Mouse (Mus musculus) midbrain, postnatal 0 days (tissue): Measurements from ENCODE around the gene Smug1. TPM values are rescaled to one million over a fixed set of nuclear protein-coding genes. Genes with fewer than 3 reads are reported as not detected.
A peak's percentile ranks its signal among the peaks of the same experiment; 100 is the strongest.

ENCODE experiments used
- ATAC-seq: fragments of 200-750 bp; cut with Nextera tagmentation; 2 replicates; pipeline ENCODE4 v1.8.0; 2017; ENCODE audit warnings: moderate number of reproducible peaks, mild to moderate bottlenecking, moderate TSS enrichment, moderate library complexity; ENCODE audit not compliant: low FRiP score
- DNase-seq: peaks from one replicate; pipeline ENCODE4 v3.0.0-alpha.2; 2015; ENCODE audit warnings: low spot score
- H3K27ac ChIP-seq: fragments of 300-500 bp; sonication (generic); 2 replicates; pipeline ENCODE4 v1.5.1; 2014; ENCODE audit warnings: low read depth, mild to moderate bottlenecking, low read length, mixed read lengths
- H3K27me3 ChIP-seq: fragments of 300-500 bp; sonication (generic); 2 replicates; pipeline ENCODE4 v1.6.1; 2014; ENCODE audit warnings: low read length, control low read depth, mixed read lengths; ENCODE audit not compliant: insufficient read depth
- H3K36me3 ChIP-seq: fragments of 300-500 bp; sonication (generic); 2 replicates; pipeline ENCODE4 v1.6.1; 2014; ENCODE audit warnings: low read length, control low read depth, mixed read lengths; ENCODE audit not compliant: insufficient read depth
- H3K4me1 ChIP-seq: fragments of 300-500 bp; sonication (generic); 2 replicates; pipeline ENCODE4 v1.6.1; 2014; ENCODE audit warnings: mild to moderate bottlenecking, control low read depth, antibody characterized with exemption, low read length, mixed read lengths; ENCODE audit not compliant: insufficient read depth
- H3K4me2 ChIP-seq: fragments of 300-500 bp; sonication (generic); 2 replicates; pipeline ENCODE4 v1.6.1; 2014; ENCODE audit warnings: low read depth, mild to moderate bottlenecking, low read length, mixed read lengths; ENCODE audit not compliant: poor library complexity, severe bottlenecking
- H3K4me3 ChIP-seq: fragments of 300-500 bp; sonication (generic); 2 replicates; pipeline ENCODE4 v1.5.1; 2014; ENCODE audit warnings: low read depth, mild to moderate bottlenecking, low read length, moderate library complexity
- H3K9ac ChIP-seq: fragments of 300-500 bp; sonication (generic); replicated peaks from 2 replicates; pipeline ENCODE4 v1.6.1; 2014; ENCODE audit warnings: mild to moderate bottlenecking, low read length, moderate library complexity, mixed read lengths; ENCODE audit not compliant: poor library complexity, severe bottlenecking
- H3K9me3 ChIP-seq: fragments of 300-500 bp; sonication (generic); 2 replicates; pipeline ENCODE4 v1.6.1; 2016; ENCODE audit warnings: low read length, control low read depth
- CTCF ChIP-seq: IDR thresholded peaks from 2 replicates; pipeline ENCODE4 v1.5.1; 2016; ENCODE audit warnings: antibody characterized with exemption, mild to moderate bottlenecking
- WGBS: fragments of 180-500 bp; shearing (Covaris S2); extraction: QIAGEN DNeasy Blood & Tissue Kit; methylation state at CpG from one replicate; pipeline ENCODE4 v1.1.7; 2014; 5-methylcytosine and 5-hydroxymethylcytosine counted together
- polyA plus RNA-seq: library from polyadenylated mRNA; unstranded; fragments of >200 nt; fragmentation: Nextera tagmentation; extraction: Ambion mirVana; gene quantifications from 2 replicates; pipeline ENCODE4 v1.2.1, GENCODE M21; 2015
- total RNA-seq: library from RNA; depleted of rRNA; stranded (reverse); fragments of >200 nt; gene quantifications from 2 replicates; pipeline ENCODE4 v1.2.3, GENCODE M21; 2014

The Smug1 gene
- total and polyA plus RNA-seq, 2 experiments from 2014 or later: 14.1 to 33.2 TPM

GRCm38 (mm10) chr15:103187803-103188202 is 20.9 kb upstream of the Smug1 start:
- Histone ChIP-seq H3K27ac (no peak overlapping the region), H3K4me3 (no peak overlapping the region), H3K9ac (no peak overlapping the region; the same call in 1 of the 2 replicates), H3K4me1 (peaks cover 8% of the 10 kb centered on the region; the same call in 1 of the 2 replicates), H3K27me3 (no peaks in the 10 kb centered on the region; the same call in 1 of the 2 replicates), H3K36me3 (0 out of 2 replicates have a peak, but pooled peaks cover 2% of the 10 kb centered on the region), H3K4me2 (no peak overlapping the region), H3K9me3 (no peaks in the 10 kb centered on the region)
- ATAC-seq (no peak), DNase-seq (no peak)
- 79% methylated on average over 6 of the region's 6 CpGs for WGBS
- TF ChIP-seq CTCF: no peak

GRCm38 (mm10) chr15:103185462-103186198 is 18.7 kb upstream of the Smug1 start:
- Histone ChIP-seq H3K9ac (no peak overlapping the region), H3K9me3 (no peaks in the 10 kb centered on the region), H3K27ac (no peak overlapping the region), H3K27me3 (peaks cover 4% of the 10 kb centered on the region; the same call in 1 of the 2 replicates), H3K4me2 (no peak overlapping the region), H3K36me3 (0 out of 2 replicates have a peak, but pooled peaks cover 2% of the 10 kb centered on the region), H3K4me1 (peaks cover 8% of the 10 kb centered on the region; the same call in 1 of the 2 replicates), H3K4me3 (no peak overlapping the region)
- TF ChIP-seq CTCF: peak; percentile 80
- peak; percentile 82 for DNase-seq
- no peak for ATAC-seq
- 48% methylated on average over 19 of the region's 19 CpGs for WGBS

DNA sequence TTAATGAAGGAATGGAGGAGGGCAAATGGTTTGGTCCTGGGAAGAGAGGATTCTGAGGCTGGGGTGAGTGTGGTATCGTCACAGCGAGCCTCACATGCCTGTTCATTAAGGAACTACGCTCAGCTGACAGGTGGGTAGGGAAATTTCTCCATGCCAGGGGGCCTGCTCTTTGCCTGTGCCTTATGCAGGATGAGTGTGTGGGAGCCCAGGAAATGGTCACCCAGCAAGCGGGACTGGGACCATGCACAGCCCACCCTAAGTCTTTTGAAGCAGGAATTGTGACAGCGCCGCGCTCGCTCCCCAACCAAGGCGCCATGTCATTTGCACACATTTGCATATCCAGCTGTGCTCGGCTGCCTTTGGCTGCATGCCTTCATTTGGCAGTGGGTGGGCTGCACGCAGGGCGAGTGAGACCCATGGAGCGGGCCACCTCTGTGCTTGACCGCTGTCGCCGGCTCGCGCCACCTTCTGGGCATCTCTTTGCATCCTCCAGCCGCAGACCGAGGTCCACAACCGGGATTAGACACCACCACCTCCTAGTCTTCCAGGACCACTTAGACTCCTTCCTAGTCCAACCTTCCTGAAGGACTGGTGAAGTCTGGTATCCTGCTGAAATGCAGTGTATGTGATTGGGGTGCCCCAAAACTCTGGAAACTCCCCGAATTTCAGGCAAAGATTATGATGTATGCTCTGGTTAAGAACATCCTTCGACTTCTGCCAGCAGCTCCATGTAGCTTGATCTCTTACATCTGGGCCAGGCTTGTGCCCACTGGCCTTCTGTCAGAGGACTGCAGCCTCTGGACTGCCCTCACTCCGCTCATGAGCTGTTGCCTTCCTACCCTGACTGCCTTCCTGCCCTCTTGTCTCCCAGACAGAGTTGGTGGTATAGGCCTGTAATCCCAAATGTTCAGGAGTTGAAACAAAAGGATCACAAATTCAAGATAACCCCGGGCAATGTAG is 17.0 kb upstream of the Smug1 start:
- peaks cover 8% of the 10 kb centered on the region; the same call in 1 of the 2 replicates for H3K4me1 ChIP-seq
- peaks cover 18% of the 10 kb centered on the region for H3K27me3 ChIP-seq
- ATAC-seq (no peak; the same call in 1 of the 2 replicates), DNase-seq (no peak)
- H3K4me3 ChIP-seq: peak overlapping the region; percentile 27
- H3K9ac ChIP-seq: peak overlapping the region; percentile 19; the same call in 1 of the 2 replicates
- H3K27ac ChIP-seq: no peak overlapping the region
- H3K4me2 ChIP-seq: peak overlapping the region; percentile 56
- WGBS: 13% methylated on average over 25 of the region's 25 CpGs
- H3K36me3 ChIP-seq: no peaks in the 10 kb centered on the region
- no peaks in the 10 kb centered on the region for H3K9me3 ChIP-seq
- TF ChIP-seq CTCF: peak; percentile 45

DNA sequence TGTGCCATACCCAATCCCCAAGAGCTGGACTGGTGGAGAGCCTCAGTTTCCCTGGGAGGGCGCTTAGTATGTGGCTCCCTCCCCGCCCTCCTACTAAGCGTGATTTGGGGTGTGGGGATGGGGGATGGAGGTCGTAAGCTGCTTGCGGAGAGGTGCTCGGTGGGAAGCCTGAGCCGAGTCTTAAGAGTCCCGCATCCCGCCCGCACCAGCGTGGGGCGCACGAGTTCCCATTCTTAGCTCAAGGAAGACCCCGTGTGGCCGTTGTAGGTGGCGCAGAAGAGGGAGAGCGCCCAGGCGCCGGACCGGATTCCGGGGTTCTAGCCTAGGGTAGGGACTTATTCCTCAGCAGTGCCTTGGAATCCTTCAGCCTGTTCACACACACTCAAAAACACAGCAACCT is 16.2 kb upstream of the Smug1 start:
- Histone ChIP-seq H3K27ac (no peak overlapping the region), H3K4me1 (peaks cover 8% of the 10 kb centered on the region; the same call in 1 of the 2 replicates), H3K36me3 (no peaks in the 10 kb centered on the region), H3K9ac (0 out of 2 replicates have a peak overlapping the region, but pooled peaks have one; percentile 24), H3K27me3 (peaks cover 26% of the 10 kb centered on the region), H3K4me2 (peak overlapping the region; percentile 56), H3K9me3 (no peaks in the 10 kb centered on the region), H3K4me3 (peak overlapping the region; percentile 27; the same call in 1 of the 2 replicates)
- WGBS: 1% methylated on average over 21 of the region's 21 CpGs
- TF ChIP-seq CTCF: peak; percentile 77
- ATAC-seq: 0 out of 2 replicates have a peak, but pooled peaks have one; percentile 43
- peak; percentile 79 for DNase-seq

DNA sequence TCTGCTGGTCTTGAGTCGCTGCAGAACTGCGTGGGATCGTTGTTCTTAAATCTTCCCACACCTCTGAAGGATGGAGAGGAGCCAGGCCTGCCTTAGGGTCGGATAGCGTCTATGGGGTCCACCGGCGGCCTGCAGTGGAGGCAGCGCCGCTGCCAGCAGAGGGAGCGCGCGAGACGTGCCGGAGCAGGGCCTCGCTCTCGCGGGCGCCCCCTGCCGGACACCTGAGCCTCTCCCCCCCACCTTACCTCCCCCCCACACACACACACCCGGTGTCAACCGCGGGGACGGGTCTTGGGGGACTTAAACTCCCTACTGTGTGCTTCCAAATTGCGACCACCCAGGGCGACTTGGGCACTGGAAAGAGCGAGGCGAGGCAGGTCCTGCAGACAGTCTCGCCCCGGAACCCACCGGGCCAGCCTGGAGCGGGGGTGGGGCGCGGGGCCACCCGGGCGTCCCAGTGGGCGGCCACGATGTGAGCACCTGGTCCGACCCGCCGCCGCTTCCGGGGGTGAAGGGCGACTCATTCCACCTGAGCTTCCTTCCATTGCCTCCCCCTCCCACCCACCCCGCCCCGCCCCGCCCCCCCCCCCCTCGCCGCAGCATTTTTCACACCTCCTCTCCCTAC is 15.4 kb upstream of the Smug1 start:
- ATAC-seq (peak; percentile 34; the same call in 1 of the 2 replicates), DNase-seq (peak; percentile 69)
- H3K9me3 ChIP-seq: no peaks in the 10 kb centered on the region
- H3K4me3 ChIP-seq: no peak overlapping the region
- peak overlapping the region; percentile 56 for H3K4me2 ChIP-seq
- no peak overlapping the region for H3K27ac ChIP-seq
- 2% methylated on average over 38 of the region's 48 CpGs for WGBS
- TF ChIP-seq CTCF: peak; percentile 95
- peaks cover 8% of the 10 kb centered on the region; the same call in 1 of the 2 replicates for H3K4me1 ChIP-seq
- H3K36me3 ChIP-seq: no peaks in the 10 kb centered on the region
- H3K27me3 ChIP-seq: peaks cover 32% of the 10 kb centered on the region
- no peak overlapping the region for H3K9ac ChIP-seq
